Mouse (Mus musculus) stomach, postnatal 0 days (tissue): ENCODE results near the gene Tbx15.

Experiments
- CTCF ChIP-seq: IDR thresholded peaks from 2 replicates; pipeline ENCODE4 v1.5.1; 2016; ENCODE audit warnings: antibody characterized with exemption, low read depth, mild to moderate bottlenecking, moderate library complexity
- EP300 ChIP-seq: optimal IDR thresholded peaks from 2 replicates; pipeline ENCODE3; 2016; ENCODE audit warnings: antibody characterized with exemption

- TF ChIP-seq CTCF (no peak), EP300 (no peak)
Observed at GRCm38 (mm10) chr3:99238691-99239090, 1.5 kb upstream of the Tbx15 start.
